Mouse (Mus musculus) right cerebral cortex, postnatal 14 days (tissue): Measurements from ENCODE around the gene Kcnh4.

ENCODE experiments used
- DNase-seq: peaks from one replicate; pipeline ENCODE4 v3.0.0; 2022

Kcnh4 gene

GRCm38 (mm10) chr11:100761547-100762045 lies 1.9 kb upstream of the Kcnh4 start:
- DNase-seq, result peak; percentile 89

- peak; percentile 37 for DNase-seq
Observed at GRCm38 (mm10) chr11:100758707-100759610, 783 bp downstream of the Kcnh4 start.

- DNase-seq, result no peak
Observed at GRCm38 (mm10) chr11:100757566-100757965, 2.2 kb downstream of the Kcnh4 start.

- DNase-seq, result no peak
Observed at GRCm38 (mm10) chr11:100756476-100756875, 3.3 kb downstream of the Kcnh4 start.

- peak; percentile 41 for DNase-seq
Observed at GRCm38 (mm10) chr11:100754693-100755057, 5.1 kb downstream of the Kcnh4 start.

- peak; percentile 67 for DNase-seq
Observed at GRCm38 (mm10) chr11:100754021-100754692, 5.6 kb downstream of the Kcnh4 start.

GRCm38 (mm10) chr11:100752294-100752693 lies 7.4 kb downstream of the Kcnh4 start:
- peak; percentile 44 for DNase-seq

- DNase-seq, result no peak
Observed at GRCm38 (mm10) chr11:100750127-100750526, 9.6 kb downstream of the Kcnh4 start.

GRCm38 (mm10) chr11:100749469-100749868 lies 10.3 kb downstream of the Kcnh4 start:
- DNase-seq, result peak; percentile 49

- DNase-seq, result no peak
Observed at GRCm38 (mm10) chr11:100748620-100749019, 11.1 kb downstream of the Kcnh4 start.

GRCm38 (mm10) chr11:100747114-100747513 lies 12.6 kb downstream of the Kcnh4 start:
- DNase-seq, result no peak

GRCm38 (mm10) chr11:100746546-100746945 lies 13.2 kb downstream of the Kcnh4 start:
- DNase-seq, result no peak

GRCm38 (mm10) chr11:100745085-100745484 lies 14.7 kb downstream of the Kcnh4 start:
- DNase-seq, result peak; percentile 44

- no peak for DNase-seq
Observed at GRCm38 (mm10) chr11:100741348-100741747, 18.4 kb downstream of the Kcnh4 start.

- no peak for DNase-seq
Observed at GRCm38 (mm10) chr11:100738749-100739148, 21.0 kb downstream of the Kcnh4 start.

GRCm38 (mm10) chr11:100738066-100738604 lies 21.6 kb downstream of the Kcnh4 start, which contains the start of gene Rab5c:
TSS of gene Rab5c (minus strand) at chr11:100738215.
- DNase-seq, result peak; percentile 99

- no peak for DNase-seq
Observed at GRCm38 (mm10) chr11:100737105-100737733, 22.5 kb downstream of the Kcnh4 start.

- no peak for DNase-seq
Observed at GRCm38 (mm10) chr11:100736746-100737080, 23.0 kb downstream of the Kcnh4 start.

- DNase-seq, result no peak
Observed at GRCm38 (mm10) chr11:100735954-100736745, 23.6 kb downstream of the Kcnh4 start.

GRCm38 (mm10) chr11:100735134-100735865 lies 24.4 kb downstream of the Kcnh4 start:
- DNase-seq, result no peak

GRCm38 (mm10) chr11:100730477-100731205 lies 29.1 kb downstream of the Kcnh4 start:
- no peak for DNase-seq
